Mouse (Mus musculus): ENCODE measurements at regions not wholly inside any gene's neighbourhood (a gene's known extent, or its start where the extent isn't known, plus 50 kb on each side); places are given as distances from the start of the nearest gene placed in this dataset.

DNA sequence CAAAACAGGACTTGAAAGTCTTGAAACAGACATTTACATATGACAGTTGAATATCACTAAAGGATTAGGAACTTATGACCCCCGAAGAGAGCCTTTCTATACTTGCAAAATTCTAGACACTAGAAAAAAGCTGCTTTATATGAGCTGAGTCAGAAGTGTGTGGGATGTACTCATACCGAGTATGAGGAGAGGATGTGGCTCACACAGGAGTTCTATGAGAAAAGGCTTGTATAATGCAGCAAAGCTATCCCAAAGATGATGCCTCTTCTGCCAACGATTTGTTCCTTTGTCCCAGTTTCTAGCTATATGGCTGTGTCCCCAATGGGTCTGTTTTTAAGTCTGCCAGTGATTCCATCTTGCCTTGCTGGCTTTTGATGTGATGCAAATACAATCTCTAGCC is 708.2 kb upstream of the Cited2 start:
- H3K27me3 ChIP-seq (ENCODE audit: insufficient read depth, low read length): no peaks in the 10 kb centered on the region
- H3K36me3 ChIP-seq (ENCODE audit: insufficient read depth, low read length): no peaks in the 10 kb centered on the region
- TF ChIP-seq POU5F1 (IDR thresholded peaks at IDR 0.05; ENCODE audit: borderline replicate concordance, low read length) (no peak), NANOG (IDR thresholded peaks at IDR 0.05; ENCODE audit: borderline replicate concordance, low read length) (no peak), CTCF (conservative IDR thresholded peaks at IDR 0.05; ENCODE audit: low read length) (no peak)
- no peak overlapping the region for H3K4me3 ChIP-seq (replicated peaks; ENCODE audit: low read length)
- H3K9me3 ChIP-seq (ENCODE audit: low read length): no peaks in the 10 kb centered on the region
- no peaks in the 10 kb centered on the region for H3K4me1 ChIP-seq (replicated peaks; ENCODE audit: low read depth, low read length)

DNA sequence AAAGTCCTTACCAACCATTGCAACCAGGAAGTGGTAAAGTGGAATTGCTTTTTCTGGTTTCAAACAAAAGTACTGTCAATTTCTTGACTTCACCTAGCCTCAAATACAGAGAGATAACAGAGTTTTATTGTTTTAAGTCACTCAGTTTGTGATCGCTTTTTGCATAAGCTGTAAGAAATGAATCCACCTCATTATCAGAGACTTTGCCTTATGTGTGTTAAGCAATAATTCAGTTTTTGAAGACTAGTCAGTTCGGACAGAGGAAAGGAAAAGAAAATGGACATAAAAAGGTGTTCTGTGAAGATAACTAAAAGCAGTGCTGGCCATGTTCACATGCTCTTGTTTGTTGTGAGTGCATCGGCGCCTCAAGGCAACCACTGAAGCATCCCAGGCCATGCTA is 706.2 kb upstream of the Cited2 start:
- H3K27me3 ChIP-seq (ENCODE audit: insufficient read depth, low read length): no peaks in the 10 kb centered on the region
- no peaks in the 10 kb centered on the region for H3K36me3 ChIP-seq (ENCODE audit: insufficient read depth, low read length)
- no peaks in the 10 kb centered on the region for H3K9me3 ChIP-seq (ENCODE audit: low read length)
- no peak overlapping the region for H3K4me3 ChIP-seq (replicated peaks; ENCODE audit: low read length)
- no peaks in the 10 kb centered on the region for H3K4me1 ChIP-seq (replicated peaks; ENCODE audit: low read depth, low read length)
- TF ChIP-seq NANOG (IDR thresholded peaks at IDR 0.05; ENCODE audit: borderline replicate concordance, low read length) (no peak), POU5F1 (IDR thresholded peaks at IDR 0.05; ENCODE audit: borderline replicate concordance, low read length) (no peak), CTCF (conservative IDR thresholded peaks at IDR 0.05; ENCODE audit: low read length) (no peak)

DNA sequence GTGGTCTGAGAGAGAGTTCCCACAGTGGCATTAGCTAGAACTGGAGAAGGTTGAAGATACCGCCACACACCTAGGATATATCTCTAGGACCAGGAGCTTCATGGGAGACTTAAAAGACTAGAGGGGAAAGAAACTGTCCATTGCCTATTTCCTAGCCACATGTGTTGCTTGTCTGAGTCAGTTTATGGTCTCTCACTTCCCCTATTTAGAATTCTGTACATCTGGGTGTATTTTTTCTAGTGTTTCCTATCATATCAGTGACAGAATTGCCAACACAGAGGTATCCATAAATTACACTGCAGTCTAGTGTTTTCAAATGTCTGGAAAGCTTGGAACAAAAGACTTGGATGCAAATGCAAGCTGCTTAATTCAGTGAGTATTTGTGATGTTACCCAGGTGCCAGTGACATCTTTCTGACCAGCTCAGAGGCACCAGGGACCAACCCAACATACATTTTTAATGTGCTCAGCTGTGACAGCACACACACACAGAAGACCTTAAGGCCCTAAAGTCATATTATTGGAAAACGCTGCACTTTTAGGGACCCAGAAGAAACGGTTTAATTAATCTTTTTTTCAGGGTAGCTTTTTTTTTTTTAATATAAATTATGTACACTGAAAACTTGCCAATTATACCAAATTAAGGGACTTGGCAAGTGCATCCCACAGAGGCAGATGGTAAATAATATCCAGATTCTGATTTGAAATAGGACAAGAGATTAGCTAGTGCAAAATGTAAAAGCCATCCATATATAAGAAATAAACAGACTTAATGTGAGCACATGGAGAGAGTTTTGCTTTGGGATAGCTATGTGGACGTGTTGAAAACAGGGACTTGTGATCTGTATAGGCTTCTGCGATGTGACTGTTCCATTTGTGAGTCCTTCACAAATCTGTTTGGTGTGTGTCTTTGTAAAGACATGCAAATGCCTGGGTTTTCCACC is 700.5 kb upstream of the Cited2 start:
- Histone ChIP-seq H3K27me3 (ENCODE audit: insufficient read depth, low read length) (no peaks in the 10 kb centered on the region), H3K4me3 (replicated peaks; ENCODE audit: low read length) (no peak overlapping the region), H3K36me3 (ENCODE audit: insufficient read depth, low read length) (no peaks in the 10 kb centered on the region), H3K9me3 (ENCODE audit: low read length) (no peaks in the 10 kb centered on the region), H3K4me1 (replicated peaks; ENCODE audit: low read depth, low read length) (no peaks in the 10 kb centered on the region)
- TF ChIP-seq POU5F1 (IDR thresholded peaks at IDR 0.05; ENCODE audit: borderline replicate concordance, low read length) (no peak), NANOG (IDR thresholded peaks at IDR 0.05; ENCODE audit: borderline replicate concordance, low read length) (no peak), CTCF (conservative IDR thresholded peaks at IDR 0.05; ENCODE audit: low read length) (no peak)

DNA sequence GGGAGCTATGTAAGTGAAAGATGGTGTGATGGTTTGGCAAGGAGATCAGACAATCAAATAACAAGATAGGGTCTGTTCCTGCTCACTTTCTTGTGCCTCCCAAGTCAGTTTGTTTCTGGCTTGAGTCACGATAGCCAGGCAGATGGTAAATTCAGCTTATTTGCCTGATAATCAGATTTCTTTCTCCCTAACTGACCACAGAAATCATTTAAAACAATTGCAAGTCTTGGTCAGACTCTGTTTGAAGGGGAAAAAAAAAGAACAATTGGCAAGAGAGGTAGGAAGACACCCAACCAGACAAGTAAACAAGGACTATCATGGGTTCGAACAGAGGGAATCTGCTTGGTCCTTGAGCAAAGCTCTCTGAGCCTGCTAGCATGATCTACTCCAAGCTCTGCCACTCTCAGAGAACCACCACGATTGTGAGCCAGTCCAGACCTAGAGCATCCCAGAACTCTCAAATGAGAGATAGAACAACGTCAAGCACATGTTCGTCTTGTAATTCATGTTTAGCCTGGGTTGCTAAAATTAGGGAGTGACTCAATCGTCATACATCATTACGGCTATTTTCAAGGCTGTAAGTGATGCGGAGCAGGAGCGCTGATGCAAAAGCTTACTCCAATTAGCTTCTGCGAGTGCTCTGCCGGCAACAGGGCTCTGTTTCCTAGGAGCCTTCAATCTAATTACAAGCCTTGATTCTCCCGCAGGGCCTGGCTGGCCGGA is 699.3 kb upstream of the Cited2 start:
- H3K36me3 ChIP-seq (ENCODE audit: insufficient read depth, low read length): no peaks in the 10 kb centered on the region
- no peak for TF ChIP-seq NANOG (IDR thresholded peaks at IDR 0.05; ENCODE audit: borderline replicate concordance, low read length)
- TF ChIP-seq CTCF (conservative IDR thresholded peaks at IDR 0.05; ENCODE audit: low read length): no peak
- no peak for TF ChIP-seq POU5F1 (IDR thresholded peaks at IDR 0.05; ENCODE audit: borderline replicate concordance, low read length)
- H3K4me3 ChIP-seq (replicated peaks; ENCODE audit: low read length): no peak overlapping the region
- no peaks in the 10 kb centered on the region for H3K9me3 ChIP-seq (ENCODE audit: low read length)
- no peaks in the 10 kb centered on the region for H3K4me1 ChIP-seq (replicated peaks; ENCODE audit: low read depth, low read length)
- H3K27me3 ChIP-seq (ENCODE audit: insufficient read depth, low read length): no peaks in the 10 kb centered on the region

DNA sequence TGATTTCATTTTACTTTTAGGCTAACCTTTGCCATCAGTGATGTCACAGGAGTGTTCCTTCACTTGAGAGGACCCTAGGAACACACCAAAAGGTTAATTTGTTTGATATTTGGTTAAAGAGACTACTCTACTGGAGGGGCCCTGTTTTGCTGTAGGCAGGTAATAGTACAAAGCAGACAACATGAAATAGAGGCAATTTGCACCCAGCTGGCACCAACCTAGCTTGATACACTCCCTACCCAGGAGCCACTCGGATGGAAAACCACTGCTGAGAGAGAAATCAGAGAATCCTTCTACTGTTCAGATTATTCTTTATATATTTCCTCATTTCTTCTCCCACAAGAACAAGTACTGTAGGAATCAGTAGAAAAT is 698.7 kb upstream of the Cited2 start:
- Histone ChIP-seq H3K9me3 (ENCODE audit: low read length) (no peaks in the 10 kb centered on the region), H3K4me1 (replicated peaks; ENCODE audit: low read depth, low read length) (no peaks in the 10 kb centered on the region), H3K4me3 (replicated peaks; ENCODE audit: low read length) (no peak overlapping the region), H3K36me3 (ENCODE audit: insufficient read depth, low read length) (no peaks in the 10 kb centered on the region), H3K27me3 (ENCODE audit: insufficient read depth, low read length) (no peaks in the 10 kb centered on the region)
- TF ChIP-seq POU5F1 (IDR thresholded peaks at IDR 0.05; ENCODE audit: borderline replicate concordance, low read length) (no peak), CTCF (conservative IDR thresholded peaks at IDR 0.05; ENCODE audit: low read length) (no peak), NANOG (IDR thresholded peaks at IDR 0.05; ENCODE audit: borderline replicate concordance, low read length) (no peak)

DNA sequence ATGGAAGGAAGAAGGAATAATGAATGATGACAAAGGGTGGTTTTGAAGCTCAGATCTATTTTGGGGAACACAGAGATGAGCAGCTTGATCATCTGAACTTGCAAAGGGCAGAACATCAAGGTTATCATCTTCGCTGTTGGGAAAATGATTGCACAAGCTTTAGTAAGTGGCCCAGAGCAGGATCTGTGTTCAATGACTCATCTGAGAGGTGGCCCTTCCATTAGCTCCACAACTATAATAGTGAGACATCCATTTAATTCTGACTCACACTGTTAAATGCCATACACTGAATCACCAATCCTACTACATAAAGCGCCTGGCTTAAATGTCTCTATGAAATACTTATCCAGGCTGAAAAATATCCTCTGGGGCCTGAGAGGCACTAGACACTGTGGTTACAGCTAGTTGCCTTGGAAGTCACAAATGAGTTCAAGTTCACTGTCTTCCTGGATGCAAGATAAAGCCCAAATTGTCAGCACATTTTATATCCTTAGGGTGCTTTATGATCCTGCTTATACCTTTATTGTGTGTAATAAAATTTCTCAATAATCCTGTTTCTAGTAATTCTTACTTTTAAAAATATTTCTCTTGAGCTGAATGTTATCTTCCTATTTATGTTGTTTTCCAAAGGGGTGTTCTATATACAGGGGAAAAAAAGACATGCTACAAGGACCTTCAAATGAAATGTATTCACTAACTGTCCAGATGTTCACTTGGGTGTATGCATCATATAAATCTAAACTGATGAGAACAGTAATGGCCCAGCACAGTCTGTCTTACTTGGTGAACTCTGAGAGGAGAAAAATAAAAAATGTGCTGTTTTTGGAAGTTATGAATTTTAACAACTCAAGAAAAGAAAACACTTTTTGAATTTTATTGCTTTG is 687.9 kb upstream of the Cited2 start:
- Histone ChIP-seq H3K9me3 (ENCODE audit: low read length) (no peaks in the 10 kb centered on the region), H3K4me1 (replicated peaks; ENCODE audit: low read depth, low read length) (no peaks in the 10 kb centered on the region), H3K36me3 (ENCODE audit: insufficient read depth, low read length) (no peaks in the 10 kb centered on the region), H3K4me3 (replicated peaks; ENCODE audit: low read length) (no peak overlapping the region), H3K27me3 (ENCODE audit: insufficient read depth, low read length) (no peaks in the 10 kb centered on the region)
- TF ChIP-seq POU5F1 (IDR thresholded peaks at IDR 0.05; ENCODE audit: borderline replicate concordance, low read length): no peak
- TF ChIP-seq CTCF (conservative IDR thresholded peaks at IDR 0.05; ENCODE audit: low read length): no peak
- no peak for TF ChIP-seq NANOG (IDR thresholded peaks at IDR 0.05; ENCODE audit: borderline replicate concordance, low read length)

DNA sequence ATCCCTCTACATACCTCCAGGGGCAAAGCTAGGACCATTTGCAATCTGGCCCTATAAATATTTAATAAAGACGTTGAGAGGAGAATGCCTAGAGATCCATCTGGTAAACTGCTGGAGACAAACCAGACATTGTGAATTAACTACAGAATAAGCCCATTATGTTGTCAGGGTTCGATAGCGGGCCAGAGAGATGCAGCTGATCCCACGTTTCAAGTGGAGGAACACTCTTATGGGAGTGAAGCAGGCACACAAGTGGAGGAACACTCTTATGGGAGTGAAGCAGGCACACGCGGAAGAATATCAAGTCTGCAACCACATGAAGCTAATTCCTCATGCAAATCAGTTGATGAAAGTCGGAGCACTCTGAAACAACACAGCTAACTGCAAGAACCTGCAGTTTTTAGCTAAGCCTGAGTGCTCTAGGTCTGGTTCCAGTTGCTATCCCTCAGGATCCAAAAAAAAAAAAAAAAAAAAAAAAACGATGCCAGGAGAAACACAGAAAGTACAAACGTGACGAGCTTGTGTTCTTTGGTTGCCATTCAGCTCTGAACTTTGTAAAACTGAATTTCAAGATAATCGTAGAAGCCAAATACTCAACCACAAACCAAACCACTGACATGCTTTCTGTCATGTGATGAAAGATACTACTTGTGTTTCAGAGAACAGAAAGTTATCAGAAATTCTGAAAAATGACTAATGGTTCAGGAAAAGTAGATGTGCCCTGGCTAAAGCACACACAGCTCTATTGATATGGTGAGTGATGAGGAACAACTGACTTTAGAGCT is 684.6 kb upstream of the Cited2 start:
- Histone ChIP-seq H3K36me3 (ENCODE audit: insufficient read depth, low read length) (no peaks in the 10 kb centered on the region), H3K9me3 (ENCODE audit: low read length) (no peaks in the 10 kb centered on the region), H3K4me1 (replicated peaks; ENCODE audit: low read depth, low read length) (no peaks in the 10 kb centered on the region), H3K4me3 (replicated peaks; ENCODE audit: low read length) (no peak overlapping the region), H3K27me3 (ENCODE audit: insufficient read depth, low read length) (no peaks in the 10 kb centered on the region)
- TF ChIP-seq CTCF (conservative IDR thresholded peaks at IDR 0.05; ENCODE audit: low read length): no peak
- TF ChIP-seq NANOG (IDR thresholded peaks at IDR 0.05; ENCODE audit: borderline replicate concordance, low read length): no peak
